Mouse (Mus musculus): ENCODE measurements at regions not wholly inside any gene's neighbourhood (a gene's known extent, or its start where the extent isn't known, plus 50 kb on each side); places are given as distances from the start of the nearest gene placed in this dataset.

DNA sequence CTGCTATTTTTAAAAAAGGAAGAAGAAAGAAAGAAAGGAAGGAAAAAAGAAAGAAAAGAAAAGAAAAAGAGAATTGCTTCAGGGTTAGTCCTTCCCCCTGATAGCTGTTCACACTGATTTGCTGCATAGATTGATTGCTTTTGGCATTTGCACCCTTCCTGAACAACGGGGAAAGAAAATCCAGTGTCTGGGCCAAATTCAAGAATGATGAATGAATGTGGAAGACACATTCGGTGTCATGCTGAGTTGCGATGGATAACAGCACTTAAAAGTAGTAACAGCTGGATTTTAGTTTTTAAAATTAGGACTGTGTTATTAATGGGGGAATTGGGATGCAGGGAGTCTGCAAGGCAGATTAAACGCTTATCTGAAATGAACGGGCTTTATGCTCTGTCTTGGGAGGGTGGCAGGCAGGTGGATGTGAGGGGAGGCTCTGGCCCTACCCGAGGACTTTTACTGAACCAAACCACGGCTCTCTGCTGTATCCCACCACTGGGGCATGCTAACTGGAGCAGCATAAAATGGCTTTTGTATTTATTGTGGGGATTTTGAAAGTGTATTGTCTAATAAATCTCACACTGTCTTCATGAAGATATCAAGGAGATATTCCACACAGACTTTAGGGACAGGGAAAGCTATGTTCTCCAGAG lies 114.4 kb downstream of the Lca5 start:
- TF ChIP-seq CTCF (conservative IDR thresholded peaks at IDR 0.05 in 1 of 2, IDR thresholded peaks at IDR 0.05 in 1 of 2; ENCODE audit: low read depth in 2 of 2, low read length in 2 of 2) (no peak), TCF12 (IDR thresholded peaks at IDR 0.05; ENCODE audit: low read depth, low read length) (no peak), USF1 (IDR thresholded peaks at IDR 0.05; ENCODE audit: low read depth, low read length) (no peak), EP300 (IDR thresholded peaks at IDR 0.05; ENCODE audit: low read length) (no peak), POLR2A (IDR thresholded peaks at IDR 0.05; ENCODE audit: low read depth, low read length) (no peak), MAX (IDR thresholded peaks at IDR 0.05; ENCODE audit: low read length) (no peak), UBTF (IDR thresholded peaks at IDR 0.05; ENCODE audit: low read depth, low read length) (no peak), SIN3A (IDR thresholded peaks at IDR 0.05; ENCODE audit: low read length) (no peak), ZNF384 (IDR thresholded peaks at IDR 0.05; ENCODE audit: low read depth, low read length) (no peak)
